Mouse (Mus musculus) ES-Bruce4 (cell line): ENCODE data around the gene Cd96. TPM values are rescaled to one million over a fixed set of nuclear protein-coding genes. Genes with fewer than 3 reads are reported as not detected.
"Not testable (repeated sequence)": the region's sequence is repeated elsewhere in the genome, so short reads cannot be mapped to it uniquely, and the experiment has no call there.

Experiments
- H3K27ac ChIP-seq: 2 replicates; pipeline ENCODE4 v1.5.1; 2012; ENCODE audit warnings: low read length, inconsistent platforms; ENCODE audit not compliant: insufficient read depth
- H3K27me3 ChIP-seq: 2 replicates; pipeline ENCODE4 v1.6.1; 2012; ENCODE audit warnings: mild to moderate bottlenecking, low read length, inconsistent platforms; ENCODE audit not compliant: control insufficient read depth, poor library complexity, insufficient read depth, severe bottlenecking
- H3K36me3 ChIP-seq: 2 replicates; pipeline ENCODE4 v1.6.1; 2012; ENCODE audit warnings: inconsistent platforms, mild to moderate bottlenecking, low read length, moderate library complexity; ENCODE audit not compliant: control insufficient read depth, poor library complexity, insufficient read depth, severe bottlenecking
- H3K4me1 ChIP-seq: one replicate; pipeline ENCODE4 v1.8.1; 2011; ENCODE audit warnings: low read length; ENCODE audit not compliant: control insufficient read depth, insufficient read depth
- H3K4me3 ChIP-seq: 2 replicates; pipeline ENCODE4 v1.5.1; 2011; ENCODE audit warnings: low read depth, mild to moderate bottlenecking, low read length
- H3K9ac ChIP-seq: 2 replicates; pipeline ENCODE4 v1.6.1; 2012; ENCODE audit warnings: low read depth, mild to moderate bottlenecking, inconsistent platforms; ENCODE audit not compliant: poor library complexity, severe bottlenecking
- H3K9me3 ChIP-seq: replicated peaks from 2 replicates; pipeline ENCODE4 v1.6.1; 2012; ENCODE audit warnings: mild to moderate bottlenecking, low read length, inconsistent platforms; ENCODE audit not compliant: control insufficient read depth, poor library complexity, insufficient read depth, severe bottlenecking
- CTCF ChIP-seq: IDR thresholded peaks from one replicate; pipeline ENCODE4 v1.8.1; 2011; ENCODE audit warnings: low read depth, low read length
- EP300 ChIP-seq: IDR thresholded peaks from 2 replicates; pipeline ENCODE4 v1.6.1; 2011; ENCODE audit warnings: low read depth, low read length; ENCODE audit not compliant: insufficient read depth
- POLR2A ChIP-seq: IDR thresholded peaks from one replicate; pipeline ENCODE4 v1.8.1; 2011; ENCODE audit warnings: low read length; ENCODE audit not compliant: insufficient read depth
- polyA plus RNA-seq: library from polyadenylated mRNA; stranded (reverse); fragments of >200 nt; gene quantifications from 2 replicates; pipeline ENCODE4 v1.2.4, GENCODE M21; 2011; ENCODE audit warnings: low read depth; ENCODE audit not compliant: missing spikeins, insufficient read depth, insufficient read length

Cd96 gene
- polyA plus RNA-seq: not detected in 2 replicates

GRCm38 (mm10) chr16:46120020-46120419 is at the start of gene Cd96:
Gene Cd96 (minus strand): TSS chr16:46120251.
- Histone ChIP-seq H3K9me3 (no peaks in the 10 kb centered on the region), H3K4me1 (no peaks in the 10 kb centered on the region), H3K4me3 (no peak within 1 kb of the TSS), H3K27ac (no peak within 1 kb of the TSS), H3K36me3 (no peaks in the 10 kb centered on the region), H3K9ac (no peak within 1 kb of the TSS), H3K27me3 (no peaks in the 10 kb centered on the region)
- TF ChIP-seq CTCF (no peak), POLR2A (no peak)

GRCm38 (mm10) chr16:46166971-46167370 is 46.9 kb upstream of the Cd96 start:
- Histone ChIP-seq H3K9me3 (no peaks in the 10 kb centered on the region), H3K36me3 (no peaks in the 10 kb centered on the region), H3K27ac (no peak overlapping the region), H3K4me1 (no peaks in the 10 kb centered on the region), H3K27me3 (no peaks in the 10 kb centered on the region), H3K4me3 (no peak overlapping the region), H3K9ac (no peak overlapping the region)
- TF ChIP-seq EP300: no peak
- no peak for TF ChIP-seq POLR2A
- no peak for TF ChIP-seq CTCF

- Histone ChIP-seq H3K9me3 (no peaks in the 10 kb centered on the region), H3K9ac (no peak overlapping the region), H3K4me3 (no peak overlapping the region), H3K36me3 (no peaks in the 10 kb centered on the region), H3K4me1 (no peaks in the 10 kb centered on the region), H3K27ac (no peak overlapping the region), H3K27me3 (no peaks in the 10 kb centered on the region)
- TF ChIP-seq EP300 (no peak), CTCF (no peak), POLR2A (no peak)
Measured at GRCm38 (mm10) chr16:46165305-46165704, 45.3 kb upstream of the Cd96 start.

GRCm38 (mm10) chr16:46154832-46155231 is 34.8 kb upstream of the Cd96 start, which contains the start of gene Gm4737:
Gene Gm4737 (minus strand): TSS chr16:46155077.
- H3K27me3 ChIP-seq, H3K36me3 ChIP-seq, H3K4me3 ChIP-seq, H3K9ac ChIP-seq, H3K9me3 ChIP-seq, H3K27ac ChIP-seq, H3K4me1 ChIP-seq: not testable (repeated sequence)

GRCm38 (mm10) chr16:46151141-46151540 is 31.1 kb upstream of the Cd96 start:
- H3K27me3 ChIP-seq: no peaks in the 10 kb centered on the region
- H3K4me1 ChIP-seq: no peaks in the 10 kb centered on the region
- H3K9ac ChIP-seq: no peak overlapping the region
- H3K9me3 ChIP-seq: no peaks in the 10 kb centered on the region
- no peaks in the 10 kb centered on the region for H3K36me3 ChIP-seq
- TF ChIP-seq POLR2A: no peak
- no peak for TF ChIP-seq EP300
- TF ChIP-seq CTCF: no peak
- H3K27ac ChIP-seq: no peak overlapping the region
- H3K4me3 ChIP-seq: no peak overlapping the region

GRCm38 (mm10) chr16:46148661-46149341 is 28.8 kb upstream of the Cd96 start:
- H3K36me3 ChIP-seq: no peaks in the 10 kb centered on the region

More at GRCm38 (mm10) chr16:46148661-46149341, 28.8 kb upstream of the Cd96 start:
- Histone ChIP-seq H3K4me3 (no peak overlapping the region), H3K27me3 (no peaks in the 10 kb centered on the region), H3K9me3 (no peaks in the 10 kb centered on the region), H3K4me1 (no peaks in the 10 kb centered on the region), H3K9ac (no peak overlapping the region), H3K27ac (no peak overlapping the region)
- TF ChIP-seq EP300 (no peak), CTCF (no peak), POLR2A (no peak)
